Mouse (Mus musculus) thymus, postnatal 25 days (tissue): Measurements from ENCODE around the gene Klhl8.
"Not testable (repeated sequence)": the region's sequence is repeated elsewhere in the genome, so short reads cannot be mapped to it uniquely, and the experiment has no call there.

ENCODE experiments used
- DNase-seq: peaks from one replicate; pipeline ENCODE4 v3.0.0; 2022

The Klhl8 gene

DNA sequence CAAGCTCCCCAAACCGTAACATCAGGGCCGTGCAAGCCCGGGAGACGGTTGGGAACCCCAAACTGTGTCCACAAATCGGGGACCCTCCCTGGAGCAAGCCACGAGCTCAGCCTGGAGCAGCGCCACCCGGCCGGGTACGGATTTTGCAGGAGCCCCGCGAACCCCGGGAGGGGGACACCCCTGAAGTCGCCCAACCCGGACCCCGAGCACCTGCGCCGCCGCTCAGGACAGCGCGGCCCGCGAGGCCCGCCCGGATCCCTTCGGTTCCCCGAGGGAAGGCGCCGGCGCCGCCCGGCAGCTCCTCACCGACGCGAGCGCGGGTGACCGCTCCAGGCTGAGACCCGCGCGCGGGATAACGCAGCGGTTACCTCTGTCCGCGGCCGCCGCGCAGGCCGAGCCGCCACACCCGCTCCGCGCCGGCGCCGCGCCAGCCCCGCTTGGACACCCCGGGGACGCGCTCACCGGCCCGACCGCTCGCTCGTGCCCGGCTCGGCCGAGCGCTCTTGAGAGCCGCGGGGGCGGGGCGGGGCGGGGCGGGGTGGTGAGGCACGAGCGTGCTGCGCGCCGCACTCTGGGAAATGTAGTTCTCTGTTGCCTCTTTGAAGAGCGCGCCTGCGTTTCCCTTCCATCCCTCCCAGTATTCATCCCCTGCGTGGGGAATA lies at the start of gene Klhl8:
Klhl8 (minus strand) TSS at position 512 of the 662 bp plus-strand sequence.
- peak; percentile 76 for DNase-seq

- DNase-seq: no peak
Observed at GRCm38 (mm10) chr5:103954638-103955037, 43.6 kb upstream of the Klhl8 start.

DNA sequence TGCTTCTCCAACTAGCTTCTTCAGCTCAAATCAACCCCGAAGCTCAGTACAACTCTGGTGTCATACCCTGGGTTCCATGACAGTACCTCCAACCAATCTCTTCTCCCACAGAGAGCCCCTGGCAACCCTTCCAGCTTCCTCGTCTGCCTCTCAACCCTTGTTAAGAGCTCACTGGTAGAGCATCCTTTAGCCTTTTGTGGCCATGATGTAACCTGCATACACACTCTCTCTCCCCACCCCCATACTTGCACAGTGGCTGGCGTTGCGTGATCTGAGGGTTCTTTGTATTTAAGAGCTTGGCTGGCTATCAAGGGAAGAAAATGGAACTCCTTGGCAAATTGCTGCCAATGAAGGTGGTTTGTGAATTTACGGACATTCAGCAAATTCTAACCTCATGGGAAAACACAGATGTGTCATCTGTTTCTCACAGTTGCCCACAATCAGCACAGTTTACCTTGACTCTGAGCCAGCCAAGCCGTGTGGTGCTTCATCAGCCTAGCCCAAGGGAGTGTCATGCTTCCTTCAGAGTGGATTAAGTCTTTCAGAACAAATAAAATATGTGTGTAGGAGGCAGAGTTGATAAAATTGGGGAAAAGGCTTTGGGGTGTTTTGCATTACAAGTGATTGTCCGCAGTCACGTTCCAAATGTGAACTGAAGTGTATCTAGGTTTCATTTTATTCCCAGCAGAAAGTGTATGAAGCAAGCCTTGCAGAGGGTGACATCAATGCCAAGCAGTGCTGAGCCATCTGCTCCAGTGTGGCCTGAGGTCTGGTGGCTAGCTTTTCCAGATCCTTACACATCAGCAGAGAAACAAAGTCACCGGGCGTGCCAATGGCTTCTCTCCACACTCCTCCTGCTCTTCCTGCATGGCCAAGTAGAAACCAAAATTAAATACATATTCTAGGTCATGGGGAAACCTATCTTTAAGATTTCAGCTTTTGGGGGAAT lies 42.4 kb upstream of the Klhl8 start:
- DNase-seq: no peak

- DNase-seq: not testable (repeated sequence)
Observed at GRCm38 (mm10) chr5:103950138-103950537, 39.1 kb upstream of the Klhl8 start.

DNA sequence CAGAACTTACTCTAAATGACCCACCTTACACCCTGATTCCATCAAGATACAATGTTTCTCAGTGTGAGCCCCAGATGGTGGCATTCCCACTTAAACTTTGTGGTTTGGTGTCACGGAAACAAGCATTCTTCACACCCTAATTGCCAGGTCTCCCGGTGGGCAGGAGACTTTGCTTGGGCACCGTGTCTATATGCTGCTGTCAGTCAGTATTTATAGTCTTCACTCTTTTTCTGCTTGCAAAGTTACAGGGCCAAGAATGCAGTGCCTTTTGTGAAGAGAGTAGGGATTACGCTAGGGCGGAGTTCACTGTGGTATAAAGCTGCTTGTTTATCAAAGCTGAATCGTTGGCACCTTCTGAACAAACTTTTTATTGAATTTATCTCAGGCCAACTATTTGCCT lies 32.1 kb upstream of the Klhl8 start:
- DNase-seq: no peak

DNA sequence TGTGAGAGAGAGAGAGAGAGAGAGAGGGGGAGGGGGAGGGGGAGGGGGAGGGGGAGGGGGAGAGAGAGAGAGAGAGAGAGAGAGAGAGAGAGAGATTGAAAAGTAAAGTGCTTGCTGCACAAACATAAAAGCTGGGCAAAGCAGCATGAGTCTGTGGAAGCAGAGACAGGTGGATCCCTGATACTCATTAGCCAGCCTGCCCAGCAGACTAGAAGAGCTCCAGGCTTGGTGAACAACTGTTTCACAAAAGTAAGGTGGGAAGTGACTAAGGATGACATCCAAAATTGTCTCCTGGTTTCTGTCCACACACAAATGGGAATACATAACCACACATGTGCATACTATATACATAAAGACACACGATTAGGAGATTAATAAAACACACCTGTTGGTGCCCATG lies 28.8 kb upstream of the Klhl8 start:
- no peak for DNase-seq

GRCm38 (mm10) chr5:103939350-103939652 lies 28.2 kb upstream of the Klhl8 start:
- no peak for DNase-seq

- DNase-seq: no peak
Observed at GRCm38 (mm10) chr5:103938547-103939349, 27.7 kb upstream of the Klhl8 start.

DNA sequence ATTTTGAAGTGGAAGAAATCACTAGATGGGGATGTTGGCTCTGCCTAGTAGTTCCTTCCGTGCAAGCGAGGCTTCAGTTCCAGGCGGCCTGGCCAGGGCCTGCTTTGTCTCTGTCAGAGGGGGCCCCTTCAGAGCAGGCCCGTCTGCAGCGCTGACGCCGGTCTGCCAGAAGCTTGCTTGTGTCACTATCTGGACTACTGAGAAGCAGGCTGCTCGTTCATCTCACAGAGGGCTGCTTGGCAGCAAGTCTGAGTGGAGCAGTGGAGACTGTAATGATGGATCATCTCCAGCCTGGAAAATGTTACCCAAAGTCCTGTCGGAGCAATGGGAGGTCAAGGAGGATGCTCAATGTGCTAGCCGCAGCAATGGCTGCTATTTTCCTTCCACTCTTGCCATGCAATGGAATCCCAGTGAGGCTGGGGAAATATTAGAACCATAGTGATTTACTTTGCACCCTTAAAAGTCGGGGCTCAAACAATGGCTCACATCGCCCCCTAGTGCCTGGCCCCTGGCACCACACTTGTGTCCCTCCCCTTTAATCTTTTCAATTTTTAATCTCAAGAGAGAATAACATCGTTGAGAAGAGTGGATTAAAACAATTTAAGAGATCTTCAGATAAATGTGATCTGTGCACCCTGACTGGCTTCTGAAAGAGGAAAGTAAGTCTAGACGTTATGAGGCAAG lies 26.0 kb upstream of the Klhl8 start:
- DNase-seq: peak; percentile 30

GRCm38 (mm10) chr5:103931924-103932323 lies 20.9 kb upstream of the Klhl8 start:
- DNase-seq: not testable (repeated sequence)

DNA sequence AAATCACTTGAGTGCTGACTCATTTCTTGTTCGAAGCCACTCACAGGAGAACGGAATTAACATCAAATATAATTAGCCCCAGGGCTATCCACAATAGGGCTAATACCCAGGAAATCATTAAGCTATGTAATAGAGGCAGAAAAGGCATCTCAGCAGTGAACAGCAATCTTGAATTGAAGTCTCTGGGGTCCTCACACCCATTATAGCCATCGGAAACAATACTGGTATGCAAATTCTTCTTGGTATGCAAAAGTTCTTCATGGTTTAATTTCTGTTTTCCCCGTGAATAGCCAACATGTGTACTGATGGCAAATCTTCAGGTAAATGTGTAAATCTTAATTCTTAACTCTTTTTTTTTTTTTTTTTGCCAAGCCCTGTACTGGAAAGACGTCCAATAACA lies 19.5 kb upstream of the Klhl8 start:
- no peak for DNase-seq

DNA sequence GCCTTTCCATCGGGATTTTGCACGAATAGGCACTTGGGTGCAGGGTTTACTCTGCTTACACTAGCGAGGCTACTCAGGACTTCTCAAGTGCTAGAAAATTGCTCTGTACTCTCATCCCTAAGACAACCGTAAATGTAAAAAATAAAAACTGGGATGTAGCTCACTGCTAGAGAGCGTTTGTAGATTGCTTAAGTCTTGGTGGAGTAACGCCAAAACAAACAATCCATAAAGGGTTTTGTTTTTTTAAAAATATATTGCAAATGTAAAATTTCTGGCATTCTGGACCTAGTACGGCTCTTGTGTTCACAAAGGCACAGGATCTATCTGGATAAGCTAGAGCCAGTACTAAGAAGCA lies 17.1 kb upstream of the Klhl8 start:
- DNase-seq: no peak

- DNase-seq: peak; percentile 91
Observed at GRCm38 (mm10) chr5:103927429-103928195, 16.6 kb upstream of the Klhl8 start.

DNA sequence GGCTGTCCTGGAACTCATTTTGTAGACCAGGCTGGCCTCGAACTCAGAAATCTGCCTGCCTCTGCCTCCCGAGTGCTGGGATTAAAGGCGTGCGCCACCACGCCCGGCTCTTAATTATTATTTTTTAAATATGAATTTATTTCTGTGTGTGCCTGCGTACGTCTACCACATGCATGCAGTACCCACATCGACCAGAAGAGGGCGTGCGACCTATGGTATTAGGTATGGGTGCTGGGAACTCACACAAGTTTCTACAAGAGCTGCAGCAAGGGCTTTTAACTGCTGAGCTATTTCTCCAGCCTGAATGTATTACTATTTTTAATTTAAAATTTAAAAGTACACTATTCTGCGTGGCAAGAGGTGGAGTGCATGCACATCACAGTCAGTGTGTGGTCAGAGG lies 15.3 kb upstream of the Klhl8 start:
- peak; percentile 23 for DNase-seq

- DNase-seq: no peak
Observed at GRCm38 (mm10) chr5:103923755-103924154, 12.7 kb upstream of the Klhl8 start.

- DNase-seq: no peak
Observed at GRCm38 (mm10) chr5:103923101-103923500, 12.0 kb upstream of the Klhl8 start.

DNA sequence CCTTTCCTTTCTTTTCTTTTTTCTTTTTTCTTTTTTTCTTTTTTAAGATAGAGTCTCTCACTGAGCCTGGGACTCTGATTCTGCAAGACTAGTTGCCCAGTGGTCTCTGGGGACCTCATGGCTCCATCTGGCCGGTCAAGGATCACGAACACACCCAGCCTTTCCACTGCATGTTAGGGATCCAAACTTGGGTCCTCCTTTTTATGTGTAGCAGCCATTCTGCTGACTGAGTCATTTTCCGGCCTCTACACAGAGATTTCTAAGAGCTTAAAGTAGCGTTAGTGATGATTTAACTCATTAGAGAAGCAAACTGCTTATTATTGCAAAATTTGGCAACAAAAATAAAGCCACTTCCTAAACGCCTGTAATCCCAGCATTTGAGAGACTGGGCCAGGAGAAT lies 11.4 kb upstream of the Klhl8 start:
- no peak for DNase-seq

GRCm38 (mm10) chr5:103919497-103919896 lies 8.4 kb upstream of the Klhl8 start:
- no peak for DNase-seq

DNA sequence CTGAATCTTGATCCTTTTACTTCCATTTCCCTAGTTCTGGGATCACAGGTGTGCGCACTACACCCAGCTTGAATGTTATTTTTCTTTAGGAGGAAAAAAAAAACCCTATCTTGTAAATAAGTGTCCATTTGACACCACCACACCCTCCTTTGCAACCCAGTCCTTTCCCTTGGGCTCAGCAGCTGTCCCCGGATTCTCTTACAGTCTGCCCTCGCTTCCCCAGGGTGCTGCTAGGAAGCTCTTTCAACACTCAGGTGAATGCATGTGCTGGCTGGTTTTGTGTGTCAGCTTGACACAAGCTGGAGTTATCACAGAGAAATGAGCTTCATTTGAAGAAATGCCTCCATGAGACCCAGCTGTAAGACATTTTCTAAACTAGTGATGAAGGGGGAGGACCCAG lies 7.2 kb upstream of the Klhl8 start:
- DNase-seq: no peak

- DNase-seq: no peak
Observed at GRCm38 (mm10) chr5:103917357-103917895, 6.4 kb upstream of the Klhl8 start.

- no peak for DNase-seq
Observed at GRCm38 (mm10) chr5:103916595-103917356, 5.7 kb upstream of the Klhl8 start.
